Comparison of ENCODE assay signal across 8 mouse cellular contexts in the genomic region with DNA sequence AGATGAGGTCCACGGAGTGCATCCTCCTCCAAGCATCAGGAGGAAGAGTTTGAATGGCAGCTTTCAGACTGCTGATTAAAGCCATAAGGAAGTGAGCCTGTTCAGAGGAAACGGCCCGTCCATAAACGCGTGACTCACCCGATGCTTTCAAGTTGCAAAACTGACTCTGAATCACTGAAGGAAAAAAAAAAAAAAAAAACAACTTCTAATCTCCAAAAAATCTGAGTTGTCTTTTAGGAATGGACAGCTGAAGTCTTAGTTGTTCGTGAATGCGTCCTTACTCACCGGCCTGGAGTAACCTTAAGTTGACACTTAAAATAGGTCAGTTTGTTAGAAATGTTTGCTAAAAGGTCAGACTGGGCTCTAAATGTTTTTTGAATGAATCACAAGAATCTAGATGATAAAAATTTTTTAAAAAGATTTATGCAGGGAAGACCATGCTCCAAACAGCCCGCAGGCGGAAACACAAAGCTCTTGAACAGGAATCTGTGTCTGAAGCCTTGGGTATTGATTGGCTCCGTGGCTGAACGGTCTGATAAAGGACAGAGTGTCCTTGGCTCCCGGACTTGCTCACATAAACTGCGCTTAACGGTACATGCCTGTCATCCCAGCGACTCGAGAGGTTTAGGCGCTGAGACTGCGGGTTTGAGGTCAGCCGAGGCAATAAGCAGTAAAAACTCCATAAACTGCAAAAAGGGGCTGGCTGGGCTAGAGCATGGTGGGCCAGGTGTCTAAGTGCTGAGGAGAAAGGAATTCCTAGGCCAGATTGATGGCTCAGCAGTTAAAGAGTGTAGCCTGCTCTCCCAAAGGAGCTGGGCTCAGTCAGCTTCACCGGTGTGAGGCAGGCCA. TPM values are rescaled to one million over a fixed set of nuclear protein-coding genes. Genes with fewer than 3 reads are reported as not detected.
DNase-seq lines count a peak whose midpoint lies in the region; ATAC-seq lines count a peak whose summit lies in the region.

No protein-coding gene starts in this region.

- intact Hi-C loops in left cerebral cortex, postnatal 10 days (cut with DNase I): no loop called here

- no peak overlapping the region for H3K9ac ChIP-seq in intestine, embryonic 14.5 days (ENCODE audit: low read length)
- 0 out of 2 replicates have a peak overlapping the region, but pooled peaks have one; percentile 5 for H3K9ac ChIP-seq in lung, embryonic 16.5 days (ENCODE audit: low read length)
- no peak overlapping the region for H3K9ac ChIP-seq in forebrain, embryonic 13.5 days

- H3K9me3 ChIP-seq in intestine, embryonic 14.5 days (ENCODE audit: control insufficient read depth, low read length): no peaks in the 10 kb centered on the region
- H3K9me3 ChIP-seq in lung, embryonic 16.5 days (ENCODE audit: control insufficient read depth, low read length): no peaks in the 10 kb centered on the region
- H3K9me3 ChIP-seq in forebrain, embryonic 13.5 days (replicated peaks): no peaks in the 10 kb centered on the region

- DNase-seq in ovary, adult 18-20 months (ENCODE audit: low spot score): peak; percentile 61
- no peak for DNase-seq in ovary, postnatal 10 days (ENCODE audit: low spot score)
- no peak for DNase-seq in intestine, embryonic 14.5 days (ENCODE audit: low spot score)
- DNase-seq in thymus, postnatal 25 days: no peak
- no peak for DNase-seq in left cerebral cortex, postnatal 10 days (ENCODE audit: extremely low spot score in 1 of 2, low spot score in 2 of 2)

- H3K36me3 ChIP-seq in intestine, embryonic 14.5 days (ENCODE audit: control insufficient read depth, insufficient read depth, low read length): no peaks in the 10 kb centered on the region
- H3K36me3 ChIP-seq in lung, embryonic 16.5 days (ENCODE audit: control insufficient read depth, insufficient read depth, low read length): no peaks in the 10 kb centered on the region
- H3K36me3 ChIP-seq in forebrain, embryonic 13.5 days (ENCODE audit: poor library complexity, severe bottlenecking): no peaks in the 10 kb centered on the region

- H3K4me2 ChIP-seq in intestine, embryonic 14.5 days (ENCODE audit: low read length): peak overlapping the region; percentile 14
- no peak overlapping the region for H3K4me2 ChIP-seq in lung, embryonic 16.5 days (ENCODE audit: low read depth, low read length)
- H3K4me2 ChIP-seq in forebrain, embryonic 13.5 days: no peak overlapping the region

- H3K27me3 ChIP-seq in intestine, embryonic 14.5 days (replicated peaks; ENCODE audit: control insufficient read depth, insufficient read depth, low read length): no peaks in the 10 kb centered on the region
- H3K27me3 ChIP-seq in lung, embryonic 16.5 days (ENCODE audit: control insufficient read depth, insufficient read depth, low read depth, low read length): no peaks in the 10 kb centered on the region
- H3K27me3 ChIP-seq in forebrain, embryonic 13.5 days: no peaks in the 10 kb centered on the region

- peaks cover 26% of the 10 kb centered on the region for H3K4me1 ChIP-seq in intestine, embryonic 14.5 days (replicated peaks; ENCODE audit: control insufficient read depth, insufficient read depth, low read length)
- peaks cover 17% of the 10 kb centered on the region for H3K4me1 ChIP-seq in lung, embryonic 16.5 days (replicated peaks; ENCODE audit: control insufficient read depth, insufficient read depth, low read length)
- H3K4me1 ChIP-seq in forebrain, embryonic 13.5 days: 0 out of 2 replicates have a peak, but pooled peaks cover 5% of the 10 kb centered on the region

- peak overlapping the region; percentile 11 for H3K27ac ChIP-seq in intestine, embryonic 14.5 days (ENCODE audit: low read depth)
- peak overlapping the region; percentile 58 for H3K27ac ChIP-seq in lung, embryonic 16.5 days (ENCODE audit: low read length)
- H3K27ac ChIP-seq in forebrain, embryonic 13.5 days: no peak overlapping the region

- ATAC-seq in common myeloid progenitor, adult 5-6 weeks (replicated peaks; ENCODE audit: low read depth, poor library complexity, severe bottlenecking): peak; percentile 54
- ATAC-seq in intestine, embryonic 14.5 days (replicated peaks; ENCODE audit: low FRiP score, low TSS enrichment, low read depth): peak; percentile 33; the same call in 1 of the 2 replicates
- ATAC-seq in lung, embryonic 16.5 days (ENCODE audit: low read depth): peak; percentile 44; the same call in 1 of the 2 replicates
- ATAC-seq in forebrain, embryonic 13.5 days: no peak

- 22% methylated on average over 22 of the region's 22 CpGs for WGBS in intestine, embryonic 14.5 days
- 23% methylated on average over 22 of the region's 22 CpGs for WGBS in lung, embryonic 16.5 days
- WGBS in forebrain, embryonic 13.5 days: 81% methylated on average over 22 of the region's 22 CpGs

- H3K4me3 ChIP-seq in intestine, embryonic 14.5 days (ENCODE audit: low read depth, low read length): no peak overlapping the region
- H3K4me3 ChIP-seq in lung, embryonic 16.5 days (ENCODE audit: low read length): no peak overlapping the region
- no peak overlapping the region for H3K4me3 ChIP-seq in forebrain, embryonic 13.5 days

RNA-seq across cellular contexts. Expression of a gene that starts 53.9 kb away (rescaled TPM):
- 0.05 and 0.59 TPM in 2 replicates for total RNA-seq in common myeloid progenitor, adult 5-6 weeks (2017)
- 27.4 and 28.8 TPM in 2 replicates for polyA plus RNA-seq in intestine, embryonic 14.5 days (2014; fragmentation: Nextera tagmentation; extraction: Ambion mirVana)
- polyA plus RNA-seq in lung, embryonic 16.5 days (2015; fragmentation: Nextera tagmentation; extraction: Ambion mirVana): 44.3 and 46.3 TPM in 2 replicates
- 10 to 100 TPM; 19.8 to 23.7 TPM for total RNA-seq in left cerebral cortex, postnatal 10 days (2021)
- 13.7 TPM in 2 replicates for polyA plus RNA-seq in forebrain, embryonic 13.5 days (2015; fragmentation: Nextera tagmentation; extraction: Ambion mirVana)
